Mouse (Mus musculus): ENCODE measurements around the gene Def8.

DNA sequence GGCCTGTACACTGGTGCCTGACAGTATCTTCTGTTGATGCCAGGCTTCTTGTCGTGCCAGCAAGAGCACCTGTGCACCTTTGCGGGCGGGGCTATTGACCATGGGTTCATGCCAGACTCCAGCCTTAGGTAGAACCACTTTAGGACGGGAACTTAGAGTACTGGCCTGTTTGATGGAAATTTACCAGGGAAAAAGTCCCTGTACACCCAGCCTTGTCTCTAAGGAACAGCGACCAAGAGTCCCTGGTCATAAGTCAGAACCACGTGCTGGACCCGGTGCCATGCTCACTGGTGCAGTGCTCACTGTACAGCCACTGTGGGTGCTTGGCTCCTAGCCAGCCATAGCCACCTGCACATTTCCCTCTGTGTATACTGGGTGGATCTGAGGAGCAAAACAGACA lies 34.3 kb upstream of the Def8 start:
- TF ChIP-seq POLR2A (IDR thresholded peaks at IDR 0.05; ENCODE audit: extremely low read depth, insufficient read depth, low read length) (no peak), CTCF (IDR thresholded peaks at IDR 0.05; ENCODE audit: low read depth, low read length) (no peak)

All from liver, adult 2 months (tissue).